Mouse (Mus musculus): Measurements from ENCODE around the gene Nkd1.

Gene Nkd1

GRCm38 (mm10) chr8:88635474-88636397, 114.6 kb downstream of the Nkd1 start, which contains the start of gene Snx20:
Gene Snx20 (minus strand): TSS chr8:88636128.
- no peak for TF ChIP-seq GATA4 (IDR thresholded peaks at IDR 0.05; ENCODE audit: insufficient replicate concordance, low read length)

DNA sequence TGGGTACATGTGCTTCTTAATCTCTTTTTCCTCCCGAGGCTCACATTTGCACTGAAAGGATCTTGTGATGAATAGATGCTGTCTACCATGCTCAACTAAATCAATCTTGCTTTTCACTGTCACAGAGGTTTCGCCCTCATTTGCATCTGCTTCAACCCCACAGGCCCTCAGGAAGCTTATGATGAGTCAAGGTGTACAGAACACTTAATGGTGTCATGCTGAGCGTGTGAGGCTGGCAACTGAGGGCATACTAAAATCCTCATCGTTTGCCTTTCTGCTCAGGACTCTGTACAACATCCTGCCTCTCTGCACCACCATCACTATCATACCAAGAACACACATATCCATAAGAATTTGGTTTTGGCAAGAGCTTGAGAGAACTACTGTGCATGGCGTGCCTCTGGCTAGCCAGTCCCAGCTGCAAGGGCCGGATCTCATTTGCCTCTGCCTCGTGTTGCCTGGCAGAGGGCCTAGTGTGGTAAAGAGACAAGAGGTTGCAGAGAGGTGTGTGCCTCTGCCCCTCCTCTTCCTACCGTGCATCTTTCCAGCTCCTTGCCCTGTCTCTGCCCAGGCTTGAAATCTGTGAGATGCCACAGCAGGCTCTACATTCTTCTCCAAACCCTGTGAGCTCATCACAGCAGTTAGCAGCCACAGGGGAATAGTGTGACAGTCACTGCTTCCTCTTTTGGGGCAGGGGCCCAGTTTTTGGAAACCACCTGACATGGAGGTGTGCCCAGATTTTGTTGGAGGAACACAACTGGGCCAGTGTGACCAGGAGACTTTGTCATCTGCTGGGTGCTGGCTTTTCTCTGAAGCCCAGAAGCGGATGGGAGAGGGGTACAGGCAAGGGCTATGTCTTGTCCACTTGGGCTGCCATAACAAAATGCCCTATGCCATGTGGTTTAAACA, 116.2 kb downstream of the Nkd1 start:
- no peak for TF ChIP-seq GATA4 (IDR thresholded peaks at IDR 0.05; ENCODE audit: insufficient replicate concordance, low read length)

DNA sequence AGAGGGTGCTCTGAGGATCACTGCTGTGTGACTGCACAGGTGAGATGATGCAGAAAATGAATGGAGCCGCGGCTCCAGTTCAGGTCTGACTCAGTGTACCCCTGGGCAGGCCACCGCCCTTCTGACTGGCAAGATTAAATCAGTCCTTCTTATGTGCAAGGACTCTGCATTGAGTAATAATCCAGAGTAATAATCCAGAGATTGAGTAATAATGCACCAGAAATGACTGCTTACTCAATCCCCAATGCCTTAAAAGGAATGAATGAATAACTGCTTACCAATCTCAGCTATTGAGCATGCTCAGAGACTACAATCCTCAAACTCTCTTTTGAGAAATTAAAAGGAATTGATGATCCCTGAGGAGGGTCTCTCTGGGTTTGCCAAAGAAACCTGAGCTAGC, 117.8 kb downstream of the Nkd1 start:
- TF ChIP-seq GATA4 (IDR thresholded peaks at IDR 0.05; ENCODE audit: insufficient replicate concordance, low read length), result no peak

DNA sequence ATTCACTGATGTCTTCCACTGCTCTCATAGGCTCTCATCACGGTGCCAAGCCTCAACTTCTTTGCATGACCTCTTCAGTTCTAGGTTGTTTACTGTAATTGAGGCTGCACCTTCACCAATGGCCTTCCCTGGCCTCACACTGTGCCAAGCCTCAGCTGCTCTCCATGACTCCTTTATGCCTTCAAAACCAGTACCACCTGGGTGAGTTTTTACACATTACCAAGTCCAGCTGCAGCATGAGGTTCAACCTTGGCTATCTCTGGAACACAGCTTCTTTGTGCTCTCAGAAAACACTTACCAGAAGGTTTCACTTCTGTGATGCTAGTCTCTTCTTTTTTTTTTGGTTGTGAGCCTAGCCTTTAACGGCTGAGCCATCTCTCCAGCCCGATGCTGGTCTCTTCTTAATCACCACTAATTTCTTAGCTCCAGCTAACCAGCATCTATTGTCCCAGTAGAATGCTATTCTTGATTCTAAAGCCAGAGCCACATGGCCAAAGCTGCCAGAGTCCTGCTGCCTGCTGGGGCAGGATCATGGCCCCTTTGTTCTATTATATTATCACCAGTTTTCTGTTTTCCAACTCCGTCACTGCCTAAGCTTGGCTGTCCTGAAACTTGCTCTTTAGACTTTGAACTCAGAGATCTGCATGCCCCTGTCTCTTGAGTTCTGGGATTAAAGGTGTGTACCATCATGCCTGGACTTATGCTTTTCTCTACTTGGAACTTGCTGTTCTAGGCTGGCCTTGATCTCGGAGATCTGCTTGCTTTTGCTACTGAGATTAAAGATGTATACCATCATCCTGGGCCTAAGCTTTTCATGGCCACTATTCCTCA, 121.8 kb downstream of the Nkd1 start:
- no peak for TF ChIP-seq GATA4 (IDR thresholded peaks at IDR 0.05; ENCODE audit: insufficient replicate concordance, low read length)

Data from liver, adult (tissue).